Mouse (Mus musculus) Muller cell, postnatal 12 days (primary cell): ENCODE results near the gene Ppfia2.

Source experiments
- DNase-seq: peaks from one replicate; pipeline ENCODE4 v3.0.0-alpha.2; 2015; ENCODE audit errors: inconsistent ontology term

Ppfia2 gene

DNA sequence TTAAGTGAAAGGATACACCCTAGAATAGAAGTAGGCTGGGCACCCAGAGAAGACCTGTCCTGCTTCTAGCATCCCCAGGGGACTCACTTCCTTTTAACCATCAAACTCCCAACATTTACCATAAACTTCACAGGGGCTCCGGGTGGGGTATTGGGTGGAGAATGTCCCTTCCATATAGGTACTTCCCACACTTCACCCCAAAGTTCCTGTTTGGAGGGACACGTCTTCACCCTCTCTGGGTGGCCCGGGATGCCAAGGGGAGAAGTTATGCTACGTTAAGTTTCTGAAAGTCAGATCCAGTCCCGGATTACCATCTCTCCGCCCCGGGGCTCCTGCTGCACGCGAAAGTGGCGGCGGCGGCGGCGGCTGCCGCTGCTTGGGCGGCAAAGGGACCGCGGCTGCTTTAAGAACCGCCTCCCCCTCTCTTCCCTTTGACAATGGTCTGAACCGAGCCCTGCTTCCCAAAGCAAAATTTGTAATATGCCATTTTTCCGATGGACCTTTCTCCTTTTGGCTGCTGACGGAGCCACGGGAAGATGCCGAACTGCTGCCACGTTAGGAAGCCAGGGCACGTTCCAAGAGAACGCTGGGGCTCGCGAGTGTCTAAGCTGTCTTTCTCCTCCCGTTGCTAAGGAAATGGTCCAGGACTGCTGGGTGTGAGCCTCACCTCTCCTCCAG lies at the start of gene Ppfia2:
Gene Ppfia2, plus strand, starts transcription at position 485 of the 678 bp plus-strand sequence.
- peak; percentile 56 for DNase-seq

- DNase-seq = peak; percentile 14
Measured at GRCm38 (mm10) chr10:106468956-106469721, 1.0 kb upstream of the Ppfia2 start.

- DNase-seq = peak; percentile 23
Measured at GRCm38 (mm10) chr10:106470533-106471205, 530 bp downstream of the Ppfia2 start.

DNA sequence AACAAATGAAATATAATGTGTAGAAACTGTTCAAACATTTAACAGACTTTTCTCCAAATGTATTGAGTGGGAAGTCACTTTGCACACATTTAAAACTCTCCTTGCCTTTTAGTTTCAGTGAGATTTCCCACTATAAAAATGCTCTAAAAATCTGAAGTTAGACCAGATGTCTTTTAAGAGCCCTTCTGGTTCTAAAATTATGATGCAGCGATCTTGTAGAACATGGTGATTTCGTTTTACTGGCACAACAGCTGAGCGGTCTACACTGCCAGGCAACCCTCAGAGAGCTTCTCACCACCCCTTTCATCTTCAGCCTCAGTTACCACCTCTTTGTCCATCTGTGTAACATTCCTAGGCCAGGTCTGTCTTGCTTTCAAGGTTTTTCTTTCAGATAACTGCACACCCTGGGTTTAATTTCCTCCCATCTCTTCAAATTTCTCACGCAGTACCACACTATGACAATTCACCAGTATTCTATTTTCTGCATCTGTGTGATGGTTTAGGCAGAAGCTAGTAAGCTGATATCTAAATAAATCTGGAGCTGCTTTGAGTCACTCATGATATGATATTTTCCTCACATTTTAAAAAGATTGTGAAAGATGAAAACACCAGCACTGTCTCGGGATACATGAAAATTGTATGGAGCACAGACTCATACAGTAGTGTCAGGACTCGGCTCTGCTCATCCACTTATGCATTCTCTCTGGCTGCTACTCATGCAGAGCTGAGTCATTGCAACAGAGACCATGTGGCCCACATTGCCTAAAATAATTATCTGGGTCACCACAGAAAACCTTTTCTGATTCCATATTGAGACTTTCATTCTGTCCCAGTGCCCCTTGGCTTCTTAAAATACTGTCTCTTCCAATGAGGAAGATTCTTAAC lies 39.4 kb downstream of the Ppfia2 start:
- DNase-seq = no peak

GRCm38 (mm10) chr10:106566036-106566435 lies 95.9 kb downstream of the Ppfia2 start:
- DNase-seq = peak; percentile 56

DNA sequence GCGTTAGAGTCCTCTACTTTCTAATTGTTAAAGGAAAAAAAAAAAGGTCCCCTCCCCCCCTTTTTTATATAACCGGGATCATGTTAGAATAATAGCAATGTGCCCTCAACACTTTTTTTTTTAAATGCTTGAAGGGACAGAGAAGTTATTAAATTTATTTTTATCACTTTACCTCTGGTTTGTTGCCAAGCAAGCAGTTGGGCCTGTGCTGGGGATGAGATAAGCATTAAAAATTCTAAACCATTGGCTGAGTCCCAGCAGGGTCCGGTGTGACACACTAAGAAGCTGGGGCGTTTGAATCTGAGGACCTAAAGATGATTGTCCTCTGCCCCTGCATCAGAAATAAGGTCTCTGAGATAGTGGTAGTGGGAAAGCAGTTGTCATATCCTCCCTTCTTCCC lies 114.9 kb downstream of the Ppfia2 start:
- DNase-seq = no peak

- peak; percentile 42 for DNase-seq
Measured at GRCm38 (mm10) chr10:106585476-106586080, 115.4 kb downstream of the Ppfia2 start.

DNA sequence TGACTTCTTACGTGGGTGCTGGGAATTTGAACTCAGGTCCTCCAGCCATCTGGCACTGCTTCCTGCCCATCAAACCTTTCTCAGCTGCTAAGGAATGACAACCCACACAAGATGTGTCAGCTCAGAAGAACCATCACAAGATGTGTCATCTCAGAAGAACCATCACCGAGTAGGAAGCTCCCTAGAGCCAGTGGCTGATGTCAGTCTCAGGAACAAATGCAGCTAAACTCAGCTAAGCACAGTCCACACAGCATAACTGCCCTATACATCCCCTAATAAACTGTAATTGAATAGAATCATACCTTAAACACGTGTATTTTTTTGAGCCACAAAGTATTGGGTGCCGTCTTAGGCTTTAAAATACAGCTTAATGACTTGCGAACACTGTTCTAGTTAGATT lies 117.7 kb downstream of the Ppfia2 start:
- no peak for DNase-seq

GRCm38 (mm10) chr10:106590944-106591343 lies 120.8 kb downstream of the Ppfia2 start:
- no peak for DNase-seq

DNA sequence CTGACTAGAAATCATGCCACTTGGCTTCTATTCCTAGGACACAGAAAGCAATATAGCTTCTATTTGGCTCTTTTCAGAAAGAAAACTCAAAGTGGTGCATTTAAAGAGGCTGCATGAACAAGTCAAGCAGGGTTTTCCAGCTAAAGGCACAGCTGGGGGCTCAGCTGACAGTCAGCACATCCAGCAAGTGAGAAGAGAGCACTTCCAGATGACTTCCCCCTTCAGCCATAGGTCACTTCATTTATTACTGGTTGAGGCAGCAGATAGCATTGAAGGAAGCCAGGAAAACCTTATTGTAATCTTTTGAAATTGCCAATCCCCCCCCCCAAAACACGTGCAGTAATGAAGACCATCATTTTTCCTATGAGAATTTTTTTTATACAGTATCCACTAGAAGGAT lies 126.8 kb downstream of the Ppfia2 start:
- no peak for DNase-seq

- DNase-seq = no peak
Measured at GRCm38 (mm10) chr10:106603319-106603898, 133.3 kb downstream of the Ppfia2 start.

DNA sequence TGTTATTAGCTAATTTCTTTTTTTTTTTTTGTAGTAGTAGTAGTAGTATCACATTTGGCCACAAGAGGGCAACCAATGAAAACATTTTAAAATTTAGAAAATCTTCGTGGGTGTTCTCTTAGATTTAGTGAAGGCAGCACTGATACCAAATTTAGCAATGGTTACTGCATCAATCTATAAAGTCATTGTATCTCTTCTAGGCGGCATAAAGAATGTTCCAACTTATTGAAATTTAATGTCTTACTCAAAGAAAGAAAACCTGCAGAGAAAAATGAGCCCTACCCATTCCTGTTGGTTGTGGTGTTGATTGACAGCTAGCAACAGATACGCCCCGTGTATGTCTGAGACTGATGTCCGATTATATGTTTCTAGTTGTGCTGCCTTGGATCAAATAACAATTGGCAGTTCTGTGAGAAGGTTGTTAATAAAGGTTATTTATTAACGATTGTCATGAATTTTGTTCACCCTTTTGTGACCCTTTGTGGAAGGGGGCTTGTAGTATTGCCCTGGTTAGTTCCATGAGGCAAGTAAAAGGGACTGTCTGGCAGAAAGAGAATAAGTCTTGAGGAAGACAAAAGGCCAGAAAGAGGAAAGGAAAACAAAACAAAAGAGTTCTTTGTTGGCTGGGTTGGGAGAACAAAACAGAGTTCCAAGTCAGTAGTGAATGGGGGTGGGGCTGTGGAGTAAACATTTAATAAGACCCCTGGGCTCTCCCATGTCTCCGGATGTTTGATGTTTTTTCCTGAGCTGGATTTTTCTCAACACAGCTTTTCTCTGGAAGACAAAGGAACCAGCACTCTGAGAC lies 139.2 kb downstream of the Ppfia2 start:
- DNase-seq = peak; percentile 75

GRCm38 (mm10) chr10:106610222-106610621 lies 140.1 kb downstream of the Ppfia2 start:
- no peak for DNase-seq

GRCm38 (mm10) chr10:106618194-106618593 lies 148.1 kb downstream of the Ppfia2 start:
- DNase-seq = no peak

DNA sequence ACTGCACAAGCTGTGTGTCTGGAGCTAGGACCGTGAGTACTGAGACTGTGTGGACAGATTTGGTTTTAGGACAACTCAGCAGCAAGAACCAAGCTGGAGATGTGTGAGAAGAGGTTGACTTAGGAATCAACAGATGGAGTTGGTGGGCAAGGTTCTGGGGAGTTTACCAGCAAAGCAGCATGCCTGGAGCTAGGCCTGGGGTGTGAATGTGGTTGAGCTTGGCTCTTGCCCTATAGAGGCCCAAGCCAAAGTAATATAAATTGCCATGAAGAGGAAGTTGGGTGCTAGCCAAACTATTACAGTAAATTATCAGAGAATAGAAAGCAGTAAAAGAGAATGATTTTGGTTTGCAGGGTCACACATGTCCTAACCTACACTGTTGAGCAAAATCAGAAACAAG lies 150.8 kb downstream of the Ppfia2 start:
- DNase-seq = no peak

GRCm38 (mm10) chr10:106623342-106623741 lies 153.2 kb downstream of the Ppfia2 start:
- DNase-seq = no peak

- peak; percentile 19 for DNase-seq
Measured at GRCm38 (mm10) chr10:106632171-106632935, 162.2 kb downstream of the Ppfia2 start.

DNA sequence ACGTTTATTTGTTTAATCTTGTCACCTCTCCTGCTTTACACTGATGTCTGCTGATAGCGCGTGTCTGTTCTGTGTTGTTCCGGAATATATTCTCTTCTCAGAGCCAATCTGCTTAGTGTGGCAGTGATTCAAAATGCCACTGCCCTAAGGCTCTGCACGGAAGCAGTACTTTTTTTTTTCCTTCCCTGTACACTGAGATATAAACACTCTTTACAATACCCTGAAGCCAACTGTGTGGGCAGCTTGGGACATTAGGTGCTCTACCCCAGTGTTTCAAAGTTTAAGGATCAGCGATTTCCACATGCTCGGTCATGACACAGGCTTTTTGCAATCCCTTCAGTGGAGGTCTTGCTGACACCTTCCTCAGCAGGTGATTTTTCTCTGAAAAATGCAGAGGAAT lies 163.8 kb downstream of the Ppfia2 start:
- DNase-seq = no peak

DNA sequence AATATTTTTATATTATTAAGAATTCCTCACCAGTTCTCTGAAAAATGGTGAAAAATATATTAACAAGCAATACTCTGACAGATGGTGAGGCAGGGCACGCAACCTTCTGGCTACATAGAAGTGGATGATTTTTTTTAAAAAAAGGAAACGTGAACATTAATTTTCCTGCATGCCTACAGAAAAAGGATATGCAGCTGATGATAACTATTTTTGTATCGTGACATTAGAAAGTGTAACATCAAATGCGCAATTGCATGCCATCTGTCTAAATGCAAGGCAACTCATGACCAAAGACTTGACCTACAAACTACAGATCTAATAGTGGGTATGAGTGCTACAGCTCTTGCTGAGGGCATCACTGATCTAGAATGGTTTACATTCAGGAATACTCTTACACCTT lies 182.1 kb downstream of the Ppfia2 start:
- no peak for DNase-seq
